Mouse (Mus musculus): Measurements from ENCODE around the gene Rbm4. TPM values are rescaled to one million over a fixed set of nuclear protein-coding genes. Genes with fewer than 3 reads are reported as not detected.

Gene Rbm4
- total and polyA plus RNA-seq, 3 experiments: 31.4 to 51.6 TPM; not detected in 1

DNA sequence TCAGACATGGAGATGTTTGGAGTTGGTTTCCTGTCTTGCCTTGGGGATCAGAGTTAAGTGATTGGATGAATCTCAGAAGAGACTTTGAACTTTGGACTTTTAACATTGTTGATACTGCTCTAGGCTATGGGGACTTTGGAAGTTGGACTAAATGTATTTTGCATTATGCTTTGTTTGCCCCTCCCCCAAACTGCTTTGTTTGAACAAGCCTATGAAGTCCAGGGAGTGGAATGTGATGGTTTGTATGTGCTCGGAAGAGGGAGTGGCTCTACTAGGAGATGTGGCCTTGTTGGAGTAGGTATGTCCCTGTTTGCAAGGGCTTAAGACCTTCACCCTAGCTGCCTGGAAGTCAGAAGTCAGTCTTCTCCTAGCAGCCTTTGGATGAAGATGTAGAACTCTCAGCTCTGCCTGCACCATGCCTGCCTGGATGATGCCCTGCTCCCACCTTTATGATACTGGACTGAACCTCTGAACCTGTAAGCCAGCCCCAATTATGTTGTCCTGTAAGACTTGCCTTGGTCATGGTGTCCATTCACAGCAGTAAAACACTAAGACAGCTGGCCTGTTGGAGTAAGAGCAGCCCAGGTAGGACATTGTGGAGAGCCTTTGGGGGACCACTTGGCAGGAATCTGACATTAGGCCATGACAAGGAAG is 23.6 kb upstream of the Rbm4 start (continued):
- no peak for TF ChIP-seq USF2 (IDR thresholded peaks at IDR 0.05; ENCODE audit: borderline replicate concordance in 1 of 2, insufficient read depth in 1 of 2, low read depth in 1 of 2, low read length in 2 of 2)
- TF ChIP-seq NRF1 (IDR thresholded peaks at IDR 0.05; ENCODE audit: insufficient read depth, low read depth, low read length, poor library complexity, severe bottlenecking): no peak

DNA sequence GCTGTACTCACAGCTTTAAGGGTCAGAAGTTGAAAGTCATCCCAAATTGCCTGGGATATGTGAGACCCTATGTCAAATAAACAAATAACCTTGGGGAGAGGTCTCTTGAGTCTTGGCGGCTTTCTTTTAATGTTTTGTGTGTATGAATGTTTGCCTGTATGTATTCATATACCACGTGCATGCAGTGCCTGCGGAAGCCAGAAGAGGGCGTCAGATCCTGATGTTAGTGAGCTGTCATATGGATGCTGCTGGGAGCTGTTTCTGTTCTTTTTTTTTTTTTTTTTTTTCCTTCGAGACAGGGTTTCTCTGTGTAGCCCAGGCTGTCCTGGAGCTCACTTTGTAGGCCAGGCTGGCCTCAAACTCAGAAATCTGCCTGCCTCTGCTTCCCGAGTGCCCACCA is 19.3 kb upstream of the Rbm4 start:
- TF ChIP-seq MXI1 (IDR thresholded peaks at IDR 0.05; ENCODE audit: low read depth, low read length) (no peak), UBTF (IDR thresholded peaks at IDR 0.05; ENCODE audit: borderline replicate concordance, insufficient read depth, low read depth, low read length) (no peak), USF1 (IDR thresholded peaks at IDR 0.05; ENCODE audit: low read depth, low read length) (no peak), USF2 (IDR thresholded peaks at IDR 0.05; ENCODE audit: borderline replicate concordance in 1 of 2, insufficient read depth in 1 of 2, low read depth in 1 of 2, low read length in 2 of 2) (no peak), JUND (IDR thresholded peaks at IDR 0.05; ENCODE audit: low read depth, low read length) (no peak), GABPA (IDR thresholded peaks at IDR 0.05; ENCODE audit: low read depth, low read length) (no peak), SIN3A (IDR thresholded peaks at IDR 0.05; ENCODE audit: low read length) (no peak), EP300 (IDR thresholded peaks at IDR 0.05; ENCODE audit: low read depth in 1 of 2, low read length in 2 of 2) (no peak), ZC3H11A (IDR thresholded peaks at IDR 0.05; ENCODE audit: low read depth, low read length) (peak; percentile 25; the same call in 1 of the 2 replicates), ZNF384 (IDR thresholded peaks at IDR 0.05; ENCODE audit: low read depth, low read length) (peak; percentile 80), MAX (IDR thresholded peaks at IDR 0.05; ENCODE audit: low read length) (no peak), NRF1 (IDR thresholded peaks at IDR 0.05; ENCODE audit: insufficient read depth, low read depth, low read length, poor library complexity, severe bottlenecking) (no peak), GATA1 (IDR thresholded peaks at IDR 0.05; ENCODE audit: low read depth, low read length) (no peak), CTCF (IDR thresholded peaks at IDR 0.05 in 2 of 3, conservative IDR thresholded peaks at IDR 0.05 in 1 of 3; ENCODE audit: control insufficient read depth in 1 of 3, insufficient read depth in 1 of 3, low read depth in 2 of 3, low read length in 3 of 3, poor library complexity in 1 of 3, severe bottlenecking in 1 of 3) (peak; percentile 49 to 61 (median 51)), CHD2 (IDR thresholded peaks at IDR 0.05; ENCODE audit: low read length) (no peak), SMC3 (IDR thresholded peaks at IDR 0.05; ENCODE audit: low read depth, low read length) (peak; percentile 39), RAD21 (IDR thresholded peaks at IDR 0.05; ENCODE audit: low read depth, low read length) (peak; percentile 31), MYB (IDR thresholded peaks at IDR 0.05; ENCODE audit: low read depth, low read length) (no peak), TBP (IDR thresholded peaks at IDR 0.05; ENCODE audit: low read depth, low read length) (no peak), MYC (IDR thresholded peaks at IDR 0.05; ENCODE audit: low read depth, low read length) (no peak), ZKSCAN1 (IDR thresholded peaks at IDR 0.05; ENCODE audit: low read depth, low read length) (no peak)
- Histone ChIP-seq H3K27ac (ENCODE audit: control insufficient read depth, low read depth, low read length) (no peak overlapping the region), H3K4me3 (ENCODE audit: control insufficient read depth in 1 of 2, insufficient read depth in 1 of 2, low read depth in 2 of 2, low read length in 2 of 2) (no peak overlapping the region), H3K9ac (ENCODE audit: control insufficient read depth, low read depth, low read length, poor library complexity, severe bottlenecking) (no peak overlapping the region), H3K36me3 (ENCODE audit: control insufficient read depth in 1 of 2, insufficient read depth in 2 of 2, low read length in 2 of 2) (peaks cover 2 to 12% of the 10 kb centered on the region in 2 experiments; a peak in 3 of 4 replicates), H3K27me3 (ENCODE audit: control insufficient read depth in 1 of 2, insufficient read depth in 2 of 2, low read length in 2 of 2) (peaks cover 0 to 3% of the 10 kb centered on the region in 2 experiments; a peak in 2 of 4 replicates), H3K9me3 (replicated peaks; ENCODE audit: insufficient read depth, low read length) (no peaks in the 10 kb centered on the region), H3K79me2 (ENCODE audit: control insufficient read depth, insufficient read depth, low read length, poor library complexity) (peaks cover 37% of the 10 kb centered on the region), H3K4me1 (ENCODE audit: control insufficient read depth in 1 of 2, insufficient read depth in 2 of 2, low read length in 2 of 2) (peaks cover 0 to 3% of the 10 kb centered on the region in 2 experiments; a peak in 2 of 4 replicates)
- peak; percentile 67 for DNase-seq (ENCODE audit: low read depth, low spot score)
